Mouse (Mus musculus) left cerebral cortex, adult 8-10 months (tissue): ENCODE data around the gene Krtap4-1. TPM values are rescaled to one million over a fixed set of nuclear protein-coding genes. Genes with fewer than 3 reads are reported as not detected.
A peak's percentile ranks its signal among the peaks of the same experiment; 100 is the strongest.

ENCODE experiments used
- DNase-seq, 2 experiments: peaks; one replicate each; pipeline ENCODE4 v3.0.0; 2022; ENCODE audit warnings: low spot score in 2 of 2
- total RNA-seq, 4 experiments: library from RNA; stranded (reverse); gene quantifications; 2 replicates each; pipeline ENCODE4 v1.2.4; 2022

Krtap4-1 gene
- total RNA-seq, 4 experiments from 2014 or later, result not detected

DNA sequence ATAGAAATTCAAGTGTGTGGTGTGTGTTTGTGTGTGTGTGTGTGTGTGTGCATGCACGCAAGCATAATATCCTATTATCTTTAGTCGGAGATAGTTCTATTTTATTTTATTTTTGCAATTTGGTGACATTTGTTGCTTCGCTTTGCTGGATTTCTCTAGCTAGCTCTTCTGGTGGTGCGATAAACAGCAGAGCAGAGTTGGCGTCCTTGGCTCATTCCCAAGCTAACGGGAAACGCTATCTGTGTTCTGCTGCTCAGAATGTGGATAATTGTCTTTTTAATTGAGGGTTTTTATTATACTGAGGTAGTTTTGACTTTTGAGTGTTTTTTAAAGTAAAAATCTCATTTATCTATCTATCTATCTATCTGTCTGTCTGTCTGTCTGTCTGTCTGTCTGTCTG, 42.9 kb downstream of the Krtap4-1 start:
- no peak for DNase-seq

GRCm38 (mm10) chr11:99583245-99583704, 44.8 kb downstream of the Krtap4-1 start, which contains the start of gene Krtap1-4:
TSS of gene Krtap1-4 (minus strand) at chr11:99583654.
- DNase-seq, result no peak

- peak in 1 of 2 experiments; percentile 15 for DNase-seq
Observed at GRCm38 (mm10) chr11:99581564-99581963, 46.5 kb downstream of the Krtap4-1 start.

- DNase-seq, result no peak
Observed at GRCm38 (mm10) chr11:99581051-99581450, 47.0 kb downstream of the Krtap4-1 start.

- DNase-seq, result no peak
Observed at GRCm38 (mm10) chr11:99580636-99581035, 47.4 kb downstream of the Krtap4-1 start, which contains the start of gene Krtap1-5. TSS of gene Krtap1-5 (minus strand) at chr11:99581016.

Other genes with a start within 250 kb of the Krtap4-1 start
- gene Krt10, start 238.9 kb downstream of the Krtap4-1 start, total RNA-seq, result 10 to 100 TPM; 11.4 to 13.8 (median 12.0) TPM
- gene Krt12, start 206.0 kb downstream of the Krtap4-1 start, total RNA-seq, result 10 to 100 TPM in 1 of 4 experiments, 1 to 10 TPM in 3; 8.6 to 10.0 (median 9.5) TPM
- gene Krt20, start 190.1 kb downstream of the Krtap4-1 start, total RNA-seq, result not detected
- not detected for gene Krt23, start 135.1 kb downstream of the Krtap4-1 start, total RNA-seq
- gene Krt39, start 106.9 kb downstream of the Krtap4-1 start, total RNA-seq, result not detected
- not detected for gene Krt40, start 85.1 kb downstream of the Krtap4-1 start, total RNA-seq
- gene Krtap3-3, start 77.4 kb downstream of the Krtap4-1 start, total RNA-seq, result not detected
- not detected for gene Krtap3-2, start 71.4 kb downstream of the Krtap4-1 start, total RNA-seq
- not detected for gene Gm11939, start 68.8 kb downstream of the Krtap4-1 start, total RNA-seq
- gene Krtap3-1, start 61.6 kb downstream of the Krtap4-1 start, total RNA-seq, result not detected
- not detected for gene Krtap1-5, start 47.2 kb downstream of the Krtap4-1 start, total RNA-seq
- gene Krtap1-4, start 44.6 kb downstream of the Krtap4-1 start, total RNA-seq, result not detected
- not detected for gene Krtap1-3, start 36.9 kb downstream of the Krtap4-1 start, total RNA-seq
- gene Krtap9-3, start 30.1 kb downstream of the Krtap4-1 start, total RNA-seq, result not detected
- gene Gm11938, start 24.9 kb downstream of the Krtap4-1 start, total RNA-seq, result not detected
- gene Gm11937, start 18.0 kb downstream of the Krtap4-1 start, total RNA-seq, result not detected
- not detected for gene Krtap2-4, start 13.4 kb downstream of the Krtap4-1 start, total RNA-seq
- not detected for gene Gm11562, start 7.8 kb downstream of the Krtap4-1 start, total RNA-seq
- gene Krtap4-2, start 6.8 kb upstream of the Krtap4-1 start, total RNA-seq, result not detected
- not detected for gene Krtap4-7, start 15.9 kb upstream of the Krtap4-1 start, total RNA-seq
- not detected for gene Gm11555, start 22.0 kb upstream of the Krtap4-1 start, total RNA-seq
- not detected for gene Gm11563, start 30.7 kb upstream of the Krtap4-1 start, total RNA-seq
- gene Krtap4-6, start 37.7 kb upstream of the Krtap4-1 start, total RNA-seq, result not detected
- gene Gm14190, start 62.5 kb upstream of the Krtap4-1 start, total RNA-seq, result not detected
- gene Gm14180, start 106.1 kb upstream of the Krtap4-1 start, total RNA-seq, result not detected
- not detected for gene Gm11595, start 144.7 kb upstream of the Krtap4-1 start, total RNA-seq
- not detected for gene Krtap4-8, start 152.5 kb upstream of the Krtap4-1 start, total RNA-seq
- not detected for gene Krtap4-9, start 157.0 kb upstream of the Krtap4-1 start, total RNA-seq
- gene Gm11596, start 165.2 kb upstream of the Krtap4-1 start, total RNA-seq, result not detected
- not detected for gene Gm11569, start 170.7 kb upstream of the Krtap4-1 start, total RNA-seq
- not detected for gene Gm11554, start 176.2 kb upstream of the Krtap4-1 start, total RNA-seq
- gene Krtap4-13, start 181.7 kb upstream of the Krtap4-1 start, total RNA-seq, result not detected
- not detected for gene Gm11564, start 187.4 kb upstream of the Krtap4-1 start, total RNA-seq
- not detected for gene 2300003K06Rik, start 209.8 kb upstream of the Krtap4-1 start, total RNA-seq
- gene Krtap4-16, start 223.4 kb upstream of the Krtap4-1 start, total RNA-seq, result not detected
- not detected for gene Gm11568, start 229.7 kb upstream of the Krtap4-1 start, total RNA-seq
- gene Gm11559, start 236.2 kb upstream of the Krtap4-1 start, total RNA-seq, result not detected
- gene Krtap9-1, start 245.2 kb upstream of the Krtap4-1 start, total RNA-seq, result not detected